11 mouse cellular contexts compared by ENCODE assay signal in the genomic region with DNA sequence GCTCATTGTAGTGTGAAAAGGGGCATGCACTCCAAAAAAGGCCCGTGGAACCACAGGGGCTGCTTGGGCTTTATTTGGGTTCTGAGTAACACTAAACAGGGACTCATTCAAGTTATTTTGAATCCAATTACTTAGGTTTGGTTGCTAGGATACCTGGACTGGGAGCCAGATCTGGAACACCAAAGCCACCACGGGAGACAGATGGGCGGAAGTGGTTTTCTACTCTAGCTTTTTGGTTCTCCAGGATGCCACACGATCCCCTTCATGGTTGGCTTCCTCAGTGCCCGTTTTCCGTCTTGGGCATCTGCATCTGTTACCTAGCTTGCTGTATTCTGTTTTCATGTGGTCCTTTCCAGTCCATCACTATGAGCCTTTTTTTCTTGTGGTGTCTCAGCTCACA. TPM values are rescaled to one million over a fixed set of nuclear protein-coding genes. Genes with fewer than 3 reads are reported as not detected.
DNase-seq lines count a peak whose midpoint lies in the region; ATAC-seq and TF ChIP-seq lines count a peak whose summit lies in the region.
"Had no signal": no experiment of that assay in that cellular context is flagged by ENCODE, and none has a peak within 500 bp of the region (broad histone marks: within the 10 kb centered on the region; RNA-seq: fewer than 3 reads in every experiment).

No protein-coding gene starts in this region.

- H3K9me3 ChIP-seq in stomach, postnatal 0 days (ENCODE audit: control insufficient read depth, low read length) = no peaks in the 10 kb centered on the region

- H3K27ac ChIP-seq in stomach, postnatal 0 days (replicated peaks) = no peak overlapping the region

- H3K4me3 ChIP-seq in stomach, postnatal 0 days (ENCODE audit: low read depth, low read length) = no peak overlapping the region

- H3K9ac ChIP-seq in stomach, postnatal 0 days (ENCODE audit: low read length) = no peak overlapping the region

- ATAC-seq in frontal cortex, adult (ENCODE audit: low TSS enrichment) = peak; percentile 52
- no peak for ATAC-seq in stomach, postnatal 0 days (ENCODE audit: low FRiP score, low TSS enrichment)
- no peak for ATAC-seq in activated CD4-positive, CD25-positive, alpha-beta regulatory T cell, adult 4 months

- no peak overlapping the region for H3K4me2 ChIP-seq in stomach, postnatal 0 days (replicated peaks; ENCODE audit: low read depth)

- no peaks in the 10 kb centered on the region for H3K36me3 ChIP-seq in stomach, postnatal 0 days (ENCODE audit: control insufficient read depth, insufficient read depth, low read length)

- no peak for DNase-seq in frontal cortex, postnatal 25 days (ENCODE audit: low spot score in 2 of 2)
- DNase-seq in cerebellum, adult 11 months = peak; percentile 63
- DNase-seq in layer of hippocampus, adult 8-10 months (ENCODE audit: low spot score in 2 of 2) = peak; percentile 68 to 70
- DNase-seq in right cerebral cortex, postnatal 10 days (ENCODE audit: low spot score in 2 of 2) = peak; percentile 66 to 74
- DNase-seq in stomach, postnatal 0 days (ENCODE audit: low spot score) = no peak
- DNase-seq in heart, adult 9 months (ENCODE audit: low spot score in 2 of 2) = no peak
- DNase-seq: lung, adult 2 months had no signal

- H3K4me1 ChIP-seq in stomach, postnatal 0 days (replicated peaks; ENCODE audit: control insufficient read depth, insufficient read depth) = peaks cover 4% of the 10 kb centered on the region; the same call in 1 of the 2 replicates

- TF ChIP-seq CTCF in stomach, postnatal 0 days (IDR thresholded peaks at IDR 0.05; ENCODE audit: low read depth) = no peak

- H3K27me3 ChIP-seq in stomach, postnatal 0 days (ENCODE audit: control insufficient read depth, insufficient read depth, low read length) = no peaks in the 10 kb centered on the region

- no peak for TF ChIP-seq EP300 in stomach, postnatal 0 days (optimal IDR thresholded peaks at IDR 0.05)

- WGBS in stomach, postnatal 0 days = 79% methylated on average over 6 of the region's 6 CpGs

RNA-seq across cellular contexts. Expression of a gene that starts 30.1 kb away (rescaled TPM):
- 1 to 10 TPM in 3 of 4 experiments, under 1 TPM in 1; 0.59 to 1.6 (median 1.3) TPM for total RNA-seq in layer of hippocampus, adult 8-10 months (2022)
- polyA plus RNA-seq in stomach, postnatal 0 days (2015; fragmentation: Nextera tagmentation; extraction: Ambion mirVana) = 3.3 TPM in 2 replicates
- polyA plus RNA-seq in activated CD4-positive, CD25-positive, alpha-beta regulatory T cell, adult 4 months (2017; shearing (Covaris generic)) = not detected
- total RNA-seq: heart, adult 8-10 months had no signal
- polyA plus RNA-seq: testis, adult 2 months had no signal

RNA-seq across cellular contexts. Expression of a gene that starts 30.9 kb away (rescaled TPM):
- total RNA-seq in layer of hippocampus, adult 8-10 months (2022) = 10 to 100 TPM; 64.9 to 68.6 (median 65.5) TPM
- polyA plus RNA-seq in stomach, postnatal 0 days (2015; fragmentation: Nextera tagmentation; extraction: Ambion mirVana) = 2.6 and 3.2 TPM in 2 replicates
- under 1 TPM in 1 of 2 experiments, not detected in 1; 0.23 TPM for polyA plus RNA-seq in activated CD4-positive, CD25-positive, alpha-beta regulatory T cell, adult 4 months (2017; shearing (Covaris generic))

Comparison
In these comparisons a context has a peak if more than half of its experiments do, and no peak if none do; other contexts are left out.
1. DNase-seq: peak in cerebellum, adult 11 months (single experiment), layer of hippocampus, adult 8-10 months (2 of 2) and right cerebral cortex, postnatal 10 days (2 of 2); none in frontal cortex, postnatal 25 days (0 of 2), stomach, postnatal 0 days (single experiment) and heart, adult 9 months (0 of 2).